Mouse (Mus musculus): ENCODE results near the gene Ror1. TPM values are rescaled to one million over a fixed set of nuclear protein-coding genes. Genes with fewer than 3 reads are reported as not detected.

The Ror1 gene
- polyA plus RNA-seq, 1 experiment from 2014 or later, result 0.47 TPM

GRCm38 (mm10) chr4:100203688-100204087, 108.1 kb downstream of the Ror1 start:
- Histone ChIP-seq H3K9me3 (ENCODE audit: control insufficient read depth, low read length) (no peaks in the 10 kb centered on the region), H3K9ac (replicated peaks; ENCODE audit: low read depth, low read length) (no peak overlapping the region), H3K27me3 (ENCODE audit: control insufficient read depth, insufficient read depth, low read length) (no peaks in the 10 kb centered on the region), H3K36me3 (ENCODE audit: control insufficient read depth, insufficient read depth, low read length) (no peaks in the 10 kb centered on the region), H3K4me2 (ENCODE audit: low read depth, low read length) (no peak overlapping the region), H3K4me3 (ENCODE audit: low read depth, low read length) (no peak overlapping the region), H3K4me1 (ENCODE audit: control insufficient read depth, insufficient read depth, low read length) (no peaks in the 10 kb centered on the region), H3K27ac (ENCODE audit: low read depth, low read length) (no peak overlapping the region)
- 78% methylated on average over 5 of the region's 5 CpGs for WGBS
- no peak for ATAC-seq (ENCODE audit: low read depth)

DNA sequence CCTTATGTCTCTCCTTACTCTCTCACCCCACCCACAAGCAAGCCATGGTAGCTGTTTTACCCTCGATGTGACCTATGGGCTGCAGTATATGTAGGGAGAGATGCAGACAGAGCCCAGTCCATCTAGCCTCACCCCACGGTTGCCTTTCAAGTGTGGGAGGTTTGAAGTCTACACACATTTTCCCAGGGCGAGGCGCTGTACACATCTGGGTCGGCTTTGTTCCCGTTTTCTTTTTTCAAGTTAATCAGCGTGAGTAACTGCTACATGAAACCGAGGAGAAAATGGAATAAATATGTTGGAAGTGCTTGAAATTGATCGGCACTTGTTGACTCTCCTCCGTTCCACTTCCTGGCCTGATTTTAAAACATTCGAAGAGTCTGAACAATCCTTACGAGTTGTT, 108.8 kb downstream of the Ror1 start:
- WGBS, result 84% methylated on average over 12 of the region's 12 CpGs
- no peak overlapping the region for H3K4me2 ChIP-seq (ENCODE audit: low read depth, low read length)

GRCm38 (mm10) chr4:100208081-100208480, 112.5 kb downstream of the Ror1 start:
- 75% methylated on average over 4 of the region's 4 CpGs for WGBS

More for the DNA sequence above, 108.8 kb downstream of the Ror1 start:
- Histone ChIP-seq H3K4me1 (ENCODE audit: control insufficient read depth, insufficient read depth, low read length) (no peaks in the 10 kb centered on the region), H3K9ac (replicated peaks; ENCODE audit: low read depth, low read length) (no peak overlapping the region), H3K27ac (ENCODE audit: low read depth, low read length) (no peak overlapping the region), H3K9me3 (ENCODE audit: control insufficient read depth, low read length) (no peaks in the 10 kb centered on the region), H3K36me3 (ENCODE audit: control insufficient read depth, insufficient read depth, low read length) (no peaks in the 10 kb centered on the region), H3K4me3 (ENCODE audit: low read depth, low read length) (no peak overlapping the region), H3K27me3 (ENCODE audit: control insufficient read depth, insufficient read depth, low read length) (no peaks in the 10 kb centered on the region)
- ATAC-seq (ENCODE audit: low read depth), result no peak

DNA sequence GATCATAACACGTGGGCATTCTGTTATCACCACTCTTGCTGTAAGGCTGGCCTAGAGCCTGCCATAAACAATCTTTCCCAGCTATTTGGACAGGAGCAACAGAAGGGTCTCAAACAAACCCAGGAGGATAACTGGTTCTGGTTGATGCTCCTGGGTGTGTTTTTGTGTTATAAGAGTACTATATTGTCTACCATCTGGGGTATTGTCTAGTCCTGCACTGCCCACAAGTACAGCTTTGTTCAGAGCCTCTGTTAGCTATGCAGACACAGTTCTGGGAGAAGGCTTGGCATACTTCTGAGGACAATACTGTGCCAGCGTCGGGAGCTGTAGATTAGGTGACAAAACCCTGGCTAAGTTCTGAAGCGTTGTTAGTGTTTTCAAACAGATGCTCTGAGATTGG, 113.5 kb downstream of the Ror1 start:
- no peak for ATAC-seq (ENCODE audit: low read depth)
- 67% methylated on average over 4 of the region's 4 CpGs for WGBS
- H3K4me2 ChIP-seq (ENCODE audit: low read depth, low read length), result no peak overlapping the region
- H3K36me3 ChIP-seq (ENCODE audit: control insufficient read depth, insufficient read depth, low read length), result no peaks in the 10 kb centered on the region
- H3K9me3 ChIP-seq (ENCODE audit: control insufficient read depth, low read length), result no peaks in the 10 kb centered on the region
- H3K27me3 ChIP-seq (ENCODE audit: control insufficient read depth, insufficient read depth, low read length), result no peaks in the 10 kb centered on the region
- H3K9ac ChIP-seq (replicated peaks; ENCODE audit: low read depth, low read length), result no peak overlapping the region
- H3K4me3 ChIP-seq (ENCODE audit: low read depth, low read length), result no peak overlapping the region
- H3K27ac ChIP-seq (ENCODE audit: low read depth, low read length), result no peak overlapping the region
- H3K4me1 ChIP-seq (ENCODE audit: control insufficient read depth, insufficient read depth, low read length), result no peaks in the 10 kb centered on the region

More at GRCm38 (mm10) chr4:100208081-100208480, 112.5 kb downstream of the Ror1 start:
- Histone ChIP-seq H3K9ac (replicated peaks; ENCODE audit: low read depth, low read length) (no peak overlapping the region), H3K4me1 (ENCODE audit: control insufficient read depth, insufficient read depth, low read length) (no peaks in the 10 kb centered on the region), H3K36me3 (ENCODE audit: control insufficient read depth, insufficient read depth, low read length) (no peaks in the 10 kb centered on the region), H3K9me3 (ENCODE audit: control insufficient read depth, low read length) (no peaks in the 10 kb centered on the region), H3K4me2 (ENCODE audit: low read depth, low read length) (no peak overlapping the region), H3K27ac (ENCODE audit: low read depth, low read length) (no peak overlapping the region), H3K4me3 (ENCODE audit: low read depth, low read length) (no peak overlapping the region), H3K27me3 (ENCODE audit: control insufficient read depth, insufficient read depth, low read length) (no peaks in the 10 kb centered on the region)
- ATAC-seq (ENCODE audit: low read depth), result no peak

DNA sequence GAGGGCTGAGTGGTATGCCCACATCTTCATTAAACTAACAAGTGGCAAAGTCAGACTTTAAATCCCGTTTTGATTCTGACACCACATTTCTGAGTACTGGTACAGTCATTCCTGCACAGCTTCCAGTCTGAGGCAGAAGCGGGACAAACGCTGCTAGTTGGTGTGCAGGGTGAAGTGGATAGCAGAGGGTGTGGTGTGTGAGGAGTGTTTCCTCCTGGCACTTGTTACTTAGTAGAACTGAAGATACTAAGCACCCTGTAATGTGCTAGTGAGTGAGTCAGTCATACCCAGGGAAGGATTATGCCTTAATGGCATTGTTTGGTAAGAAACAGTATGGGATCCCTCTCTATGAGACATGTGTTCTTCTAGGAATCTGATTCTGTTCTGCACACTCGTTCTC, 115.7 kb downstream of the Ror1 start:
- Histone ChIP-seq H3K4me3 (ENCODE audit: low read depth, low read length) (no peak overlapping the region), H3K4me2 (ENCODE audit: low read depth, low read length) (no peak overlapping the region), H3K4me1 (ENCODE audit: control insufficient read depth, insufficient read depth, low read length) (no peaks in the 10 kb centered on the region), H3K9ac (replicated peaks; ENCODE audit: low read depth, low read length) (no peak overlapping the region), H3K27me3 (ENCODE audit: control insufficient read depth, insufficient read depth, low read length) (no peaks in the 10 kb centered on the region), H3K36me3 (ENCODE audit: control insufficient read depth, insufficient read depth, low read length) (no peaks in the 10 kb centered on the region), H3K9me3 (ENCODE audit: control insufficient read depth, low read length) (no peaks in the 10 kb centered on the region), H3K27ac (ENCODE audit: low read depth, low read length) (no peak overlapping the region)
- ATAC-seq (ENCODE audit: low read depth), result no peak
- WGBS, result 77% methylated on average over 4 of the region's 4 CpGs

GRCm38 (mm10) chr4:100214324-100215215, 119.0 kb downstream of the Ror1 start:
- H3K36me3 ChIP-seq (ENCODE audit: control insufficient read depth, insufficient read depth, low read length), result no peaks in the 10 kb centered on the region
- 65% methylated on average over 13 of the region's 13 CpGs for WGBS
- no peaks in the 10 kb centered on the region for H3K4me1 ChIP-seq (ENCODE audit: control insufficient read depth, insufficient read depth, low read length)
- H3K27ac ChIP-seq (ENCODE audit: low read depth, low read length), result no peak overlapping the region
- no peak overlapping the region for H3K4me2 ChIP-seq (ENCODE audit: low read depth, low read length)
- H3K9me3 ChIP-seq (ENCODE audit: control insufficient read depth, low read length), result no peaks in the 10 kb centered on the region
- no peaks in the 10 kb centered on the region for H3K27me3 ChIP-seq (ENCODE audit: control insufficient read depth, insufficient read depth, low read length)
- H3K9ac ChIP-seq (replicated peaks; ENCODE audit: low read depth, low read length), result no peak overlapping the region
- no peak overlapping the region for H3K4me3 ChIP-seq (ENCODE audit: low read depth, low read length)
- ATAC-seq (ENCODE audit: low read depth), result no peak

DNA sequence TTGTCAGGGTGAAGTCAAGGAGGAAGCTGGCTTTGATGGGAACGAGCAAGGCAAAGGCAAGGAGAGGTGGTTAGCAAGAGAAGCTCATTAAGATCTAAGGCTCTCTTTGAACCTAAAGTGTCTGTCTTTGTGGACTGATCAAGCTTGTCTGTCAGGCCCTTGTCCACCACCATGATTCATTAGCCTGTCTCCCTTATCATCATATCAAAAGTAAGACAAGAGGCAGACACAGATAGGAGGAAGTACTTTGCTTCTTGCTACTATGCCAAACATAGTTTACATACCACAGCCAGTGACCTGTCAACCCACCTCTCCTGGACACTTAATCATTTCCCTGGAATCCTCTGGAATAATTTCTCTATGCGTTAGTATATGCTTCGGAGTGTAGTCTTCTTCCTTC, 121.0 kb downstream of the Ror1 start:
- no peak for ATAC-seq (ENCODE audit: low read depth)

DNA sequence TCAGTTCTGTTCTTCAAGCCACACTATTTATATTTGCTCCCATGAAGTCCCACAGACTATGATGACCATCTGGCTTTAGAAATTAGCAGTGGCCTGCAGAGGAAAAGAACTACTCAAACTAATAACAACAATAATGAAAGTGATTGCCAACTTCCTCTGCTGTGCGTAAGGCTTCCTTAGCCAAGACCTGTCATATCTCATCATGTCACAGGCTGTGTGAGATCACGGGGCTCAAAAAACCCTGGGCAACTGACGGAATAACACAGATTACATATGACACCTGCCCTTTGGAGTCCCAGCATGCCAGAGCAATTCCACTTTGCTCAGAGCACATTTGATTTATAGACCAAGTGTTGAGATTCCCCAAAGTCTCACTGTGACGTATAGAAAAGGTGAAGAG, 123.4 kb downstream of the Ror1 start:
- Histone ChIP-seq H3K4me1 (ENCODE audit: control insufficient read depth, insufficient read depth, low read length) (no peaks in the 10 kb centered on the region), H3K9ac (replicated peaks; ENCODE audit: low read depth, low read length) (no peak overlapping the region), H3K36me3 (ENCODE audit: control insufficient read depth, insufficient read depth, low read length) (no peaks in the 10 kb centered on the region), H3K27me3 (ENCODE audit: control insufficient read depth, insufficient read depth, low read length) (no peaks in the 10 kb centered on the region), H3K4me2 (ENCODE audit: low read depth, low read length) (no peak overlapping the region), H3K27ac (ENCODE audit: low read depth, low read length) (no peak overlapping the region), H3K4me3 (ENCODE audit: low read depth, low read length) (no peak overlapping the region), H3K9me3 (ENCODE audit: control insufficient read depth, low read length) (no peaks in the 10 kb centered on the region)
- no peak for ATAC-seq (ENCODE audit: low read depth)
- WGBS, result 74% methylated on average over 4 of the region's 4 CpGs

More for the DNA sequence above, 121.0 kb downstream of the Ror1 start:
- Histone ChIP-seq H3K9ac (replicated peaks; ENCODE audit: low read depth, low read length) (no peak overlapping the region), H3K4me2 (ENCODE audit: low read depth, low read length) (no peak overlapping the region), H3K27me3 (ENCODE audit: control insufficient read depth, insufficient read depth, low read length) (no peaks in the 10 kb centered on the region), H3K27ac (ENCODE audit: low read depth, low read length) (no peak overlapping the region), H3K36me3 (ENCODE audit: control insufficient read depth, insufficient read depth, low read length) (no peaks in the 10 kb centered on the region), H3K4me1 (ENCODE audit: control insufficient read depth, insufficient read depth, low read length) (no peaks in the 10 kb centered on the region), H3K9me3 (ENCODE audit: control insufficient read depth, low read length) (no peaks in the 10 kb centered on the region), H3K4me3 (ENCODE audit: low read depth, low read length) (no peak overlapping the region)
- 77% methylated on average over 3 of the region's 3 CpGs for WGBS

- Histone ChIP-seq H3K27ac (ENCODE audit: low read depth, low read length) (no peak overlapping the region), H3K4me2 (ENCODE audit: low read depth, low read length) (no peak overlapping the region), H3K4me3 (ENCODE audit: low read depth, low read length) (no peak overlapping the region), H3K9me3 (ENCODE audit: control insufficient read depth, low read length) (no peaks in the 10 kb centered on the region), H3K27me3 (ENCODE audit: control insufficient read depth, insufficient read depth, low read length) (no peaks in the 10 kb centered on the region), H3K4me1 (ENCODE audit: control insufficient read depth, insufficient read depth, low read length) (no peaks in the 10 kb centered on the region), H3K36me3 (ENCODE audit: control insufficient read depth, insufficient read depth, low read length) (no peaks in the 10 kb centered on the region), H3K9ac (replicated peaks; ENCODE audit: low read depth, low read length) (no peak overlapping the region)
- no peak for ATAC-seq (ENCODE audit: low read depth)
- WGBS, result 90% methylated on average over 4 of the region's 4 CpGs
Observed at GRCm38 (mm10) chr4:100219599-100219998, 124.0 kb downstream of the Ror1 start.
